8 mouse cellular contexts compared by ENCODE assay signal in the genomic region with DNA sequence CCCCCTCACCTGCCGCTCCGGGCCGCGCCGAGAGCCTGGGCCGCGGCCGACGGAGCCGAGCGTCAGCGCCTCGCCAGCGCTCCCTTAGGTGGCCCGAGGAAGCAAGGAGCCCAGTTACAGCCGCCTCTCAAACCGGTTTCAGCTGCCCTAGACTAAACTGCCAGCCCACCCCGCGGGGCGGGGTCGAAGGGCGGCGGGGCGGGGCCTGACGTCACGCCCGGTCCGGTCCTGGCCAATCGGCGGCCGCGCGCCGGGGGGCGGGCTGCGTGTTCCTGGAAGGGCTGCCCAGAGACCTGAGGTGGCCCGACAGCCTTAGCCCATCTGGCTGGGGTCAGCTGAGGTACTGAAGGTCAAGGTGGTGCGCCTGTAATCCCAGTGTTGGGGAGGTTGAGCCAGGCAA. TPM values are rescaled to one million over a fixed set of nuclear protein-coding genes. Genes with fewer than 3 reads are reported as not detected.
DNase-seq lines count a peak whose midpoint lies in the region; ATAC-seq lines count a peak whose summit lies in the region.

No protein-coding gene starts in this region.

- peaks cover 26% of the 10 kb centered on the region for H3K4me1 ChIP-seq in hindbrain, embryonic 12.5 days

- peak; percentile 91 for DNase-seq in MN1 (ENCODE audit: low spot score)
- DNase-seq in cerebellum, adult 9-10 months: peak; percentile 97
- peak; percentile 92 to 97 for DNase-seq in frontal cortex, adult 2 months (ENCODE audit: extremely low spot score in 1 of 2, low spot score in 1 of 2)
- peak; percentile 95 to 97 for DNase-seq in layer of hippocampus, postnatal 14 days (ENCODE audit: low spot score in 2 of 2)
- peak; percentile 96 for DNase-seq in lung, postnatal 14 days
- DNase-seq in retina, adult 2 months (ENCODE audit: low read depth, low spot score): peak; percentile 86
- DNase-seq in thymus, postnatal 36 days: peak; percentile 98

- no peaks in the 10 kb centered on the region for H3K36me3 ChIP-seq in hindbrain, embryonic 12.5 days

- peak overlapping the region; percentile 61 for H3K4me3 ChIP-seq in hindbrain, embryonic 12.5 days

- H3K27me3 ChIP-seq in hindbrain, embryonic 12.5 days: no peaks in the 10 kb centered on the region

- H3K9me3 ChIP-seq in hindbrain, embryonic 12.5 days (replicated peaks): no peaks in the 10 kb centered on the region

- peak; percentile 98 for ATAC-seq in hindbrain, embryonic 12.5 days (ENCODE audit: low FRiP score)

- peak overlapping the region; percentile 54 for H3K4me2 ChIP-seq in hindbrain, embryonic 12.5 days (replicated peaks)

- 1% methylated on average over 38 of the region's 38 CpGs for WGBS in hindbrain, embryonic 12.5 days

- peak overlapping the region; percentile 96 for H3K9ac ChIP-seq in hindbrain, embryonic 12.5 days

- peak overlapping the region; percentile 100 for H3K27ac ChIP-seq in hindbrain, embryonic 12.5 days

RNA-seq across cellular contexts. Expression of gene Gpcpd1, which starts 9.5 kb away (rescaled TPM):
- 89.0 and 90.7 TPM in 2 replicates for polyA plus RNA-seq in frontal cortex, adult 2 months (2012; rRNA removed)
- polyA plus RNA-seq in hindbrain, embryonic 12.5 days (2016; fragmentation: Nextera tagmentation; extraction: Ambion mirVana): 71.0 and 82.5 TPM in 2 replicates
- 100 to 1,000 TPM; 101 to 116 TPM for total RNA-seq in layer of hippocampus, postnatal 14 days (2021)

Comparison
In these comparisons a context has a peak if more than half of its experiments do, and no peak if none do; other contexts are left out.
1. Peak in every context shown above with its lines: DNase-seq, ATAC-seq, H3K4me3 ChIP-seq and H3K27ac ChIP-seq.